Mouse (Mus musculus) erythroblast, embryonic 14.5 days (primary cell): Measurements from ENCODE around the gene Scgb1b27.
"Not testable (repeated sequence)": the region's sequence is repeated elsewhere in the genome, so short reads cannot be mapped to it uniquely, and the experiment has no call there.

Experiments used
- GATA1 ChIP-seq: IDR thresholded peaks from 2 replicates; pipeline ENCODE4 v1.6.1; 2012; ENCODE audit warnings: low read length, inconsistent platforms, mixed read lengths
- TAL1 ChIP-seq: IDR thresholded peaks from 3 replicates; pipeline ENCODE4 v1.6.1; 2012; ENCODE audit warnings: low read length, inconsistent platforms, mixed read lengths

DNA sequence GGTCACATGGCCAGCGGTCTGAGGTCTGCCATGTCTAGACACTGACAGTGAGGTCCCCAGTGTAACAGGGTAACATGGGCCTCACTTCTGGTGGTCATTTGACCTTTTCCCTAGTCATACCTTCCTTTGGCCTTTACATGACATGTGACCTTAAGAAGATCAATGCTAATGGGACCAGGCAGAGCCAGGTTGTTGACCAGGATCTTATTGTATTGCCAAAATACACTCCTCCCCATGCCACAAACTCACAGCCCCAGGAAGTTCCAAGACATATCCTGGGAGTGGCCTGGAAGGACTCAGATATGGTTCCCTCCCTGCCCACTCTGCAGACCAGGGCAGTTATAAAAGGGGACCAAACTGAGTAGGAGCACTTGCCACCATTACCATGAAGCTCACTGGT lies at the start of gene Scgb1b27:
- TF ChIP-seq GATA1, TAL1: not testable (repeated sequence)
